Mouse (Mus musculus) limb, embryonic 13.5 days (tissue): ENCODE measurements around the gene Zfp13. TPM values are rescaled to one million over a fixed set of nuclear protein-coding genes. Genes with fewer than 3 reads are reported as not detected.

Source experiments
- ATAC-seq: fragments of 200-750 bp; cut with Nextera tagmentation; 2 replicates; pipeline ENCODE4 v1.8.0; 2017; ENCODE audit warnings: low read depth, moderate number of reproducible peaks, moderate TSS enrichment; ENCODE audit not compliant: low FRiP score
- H3K27ac ChIP-seq: fragments of 300-500 bp; sonication (generic); 2 replicates; pipeline ENCODE4 v1.5.1; 2015; ENCODE audit warnings: inconsistent platforms, mild to moderate bottlenecking, moderate library complexity
- H3K27me3 ChIP-seq: fragments of 300-500 bp; sonication (generic); 2 replicates; pipeline ENCODE4 v1.6.1; 2015; ENCODE audit warnings: mild to moderate bottlenecking, inconsistent platforms
- H3K36me3 ChIP-seq: fragments of 300-500 bp; sonication (generic); 2 replicates; pipeline ENCODE4 v1.6.1; 2015; ENCODE audit warnings: inconsistent platforms, mild to moderate bottlenecking, moderate library complexity
- H3K4me1 ChIP-seq: fragments of 300-500 bp; sonication (generic); 2 replicates; pipeline ENCODE4 v1.6.1; 2015; ENCODE audit warnings: inconsistent platforms
- H3K4me2 ChIP-seq: fragments of 300-500 bp; sonication (generic); replicated peaks from 2 replicates; pipeline ENCODE4 v1.6.1; 2015; ENCODE audit warnings: inconsistent platforms, mild to moderate bottlenecking, moderate library complexity
- H3K4me3 ChIP-seq: fragments of 300-500 bp; sonication (generic); 2 replicates; pipeline ENCODE4 v1.5.1; 2015; ENCODE audit warnings: moderate library complexity, mild to moderate bottlenecking, inconsistent platforms
- H3K9ac ChIP-seq: fragments of 300-500 bp; sonication (generic); 2 replicates; pipeline ENCODE4 v1.6.1; 2015; ENCODE audit warnings: mild to moderate bottlenecking, inconsistent platforms
- H3K9me3 ChIP-seq: fragments of 300-500 bp; sonication (generic); 2 replicates; pipeline ENCODE4 v1.6.1; 2016; ENCODE audit warnings: inconsistent platforms
- WGBS: fragments of 180-500 bp; shearing (Covaris S2); methylation state at CpG from one replicate; pipeline ENCODE4 v1.1.7; 2015; 5-methylcytosine and 5-hydroxymethylcytosine counted together
- polyA plus RNA-seq: library from polyadenylated mRNA; unstranded; fragments of >200 nt; fragmentation: Nextera tagmentation; extraction: Ambion mirVana; gene quantifications from 2 replicates; pipeline ENCODE4 v1.2.1, GENCODE M21; 2015

Zfp13 gene
- polyA plus RNA-seq = 19.9 and 22.2 TPM in 2 replicates

GRCm38 (mm10) chr17:23598582-23599552, at the start of gene Zfp13:
Gene Zfp13, minus strand, starts transcription at chr17:23599487.
- Histone ChIP-seq H3K36me3 (no peaks in the 10 kb centered on the region), H3K27ac (peak within 1 kb of the TSS; percentile 92), H3K9ac (peak within 1 kb of the TSS; percentile 70), H3K4me2 (peak within 1 kb of the TSS; percentile 76), H3K4me3 (peak within 1 kb of the TSS; percentile 48), H3K9me3 (no peaks in the 10 kb centered on the region), H3K27me3 (no peaks in the 10 kb centered on the region), H3K4me1 (peaks cover 25% of the 10 kb centered on the region)
- 9% methylated on average over 31 of the region's 31 CpGs for WGBS
- peak; percentile 96 for ATAC-seq

- Histone ChIP-seq H3K4me1 (peaks cover 9% of the 10 kb centered on the region; the same call in 1 of the 2 replicates), H3K36me3 (no peaks in the 10 kb centered on the region), H3K4me2 (no peak overlapping the region), H3K27me3 (peaks cover 40% of the 10 kb centered on the region), H3K4me3 (no peak overlapping the region), H3K9ac (no peak overlapping the region), H3K27ac (no peak overlapping the region), H3K9me3 (0 out of 2 replicates have a peak, but pooled peaks cover 4% of the 10 kb centered on the region)
- WGBS = 37% methylated on average over 10 of the region's 10 CpGs
- no peak for ATAC-seq
Measured at GRCm38 (mm10) chr17:23645894-23646293, 46.6 kb upstream of the Zfp13 start.

GRCm38 (mm10) chr17:23644613-23645495, 45.6 kb upstream of the Zfp13 start, which contains the start of gene Mmp25:
Gene Mmp25, minus strand, starts transcription at chr17:23645277.
- Histone ChIP-seq H3K4me2 (peak within 1 kb of the TSS; percentile 79), H3K27me3 (peaks cover 40% of the 10 kb centered on the region), H3K36me3 (no peaks in the 10 kb centered on the region), H3K27ac (no peak within 1 kb of the TSS), H3K9me3 (0 out of 2 replicates have a peak, but pooled peaks cover 4% of the 10 kb centered on the region), H3K4me3 (peak within 1 kb of the TSS; percentile 49), H3K9ac (peak within 1 kb of the TSS; percentile 65), H3K4me1 (peaks cover 9% of the 10 kb centered on the region; the same call in 1 of the 2 replicates)
- WGBS = under 1% methylated on average over 58 of the region's 58 CpGs
- peak; percentile 33 for ATAC-seq

GRCm38 (mm10) chr17:23631241-23631640, 32.0 kb upstream of the Zfp13 start:
- H3K27ac ChIP-seq = no peak overlapping the region
- 86% methylated on average over 8 of the region's 8 CpGs for WGBS
- no peaks in the 10 kb centered on the region for H3K4me1 ChIP-seq
- H3K27me3 ChIP-seq = peaks cover 2% of the 10 kb centered on the region; the same call in 1 of the 2 replicates
- no peak overlapping the region for H3K4me3 ChIP-seq
- no peaks in the 10 kb centered on the region for H3K9me3 ChIP-seq
- ATAC-seq = no peak
- H3K4me2 ChIP-seq = no peak overlapping the region
- H3K9ac ChIP-seq = no peak overlapping the region
- no peaks in the 10 kb centered on the region for H3K36me3 ChIP-seq

- Histone ChIP-seq H3K27ac (no peak overlapping the region), H3K36me3 (no peaks in the 10 kb centered on the region), H3K9ac (peak overlapping the region; percentile 48), H3K9me3 (no peaks in the 10 kb centered on the region), H3K27me3 (peaks cover 2% of the 10 kb centered on the region; the same call in 1 of the 2 replicates), H3K4me1 (no peaks in the 10 kb centered on the region), H3K4me3 (peak overlapping the region; percentile 24), H3K4me2 (peak overlapping the region; percentile 60)
- peak; percentile 88 for ATAC-seq
- WGBS = 15% methylated on average over 22 of the region's 22 CpGs
Measured at GRCm38 (mm10) chr17:23630195-23631020, 31.1 kb upstream of the Zfp13 start.

GRCm38 (mm10) chr17:23627813-23628212, 28.5 kb upstream of the Zfp13 start:
- 33% methylated on average over 7 of the region's 7 CpGs for WGBS
- Histone ChIP-seq H3K9me3 (no peaks in the 10 kb centered on the region), H3K36me3 (no peaks in the 10 kb centered on the region), H3K27me3 (peaks cover 5% of the 10 kb centered on the region; the same call in 1 of the 2 replicates), H3K4me3 (no peak overlapping the region), H3K9ac (no peak overlapping the region), H3K4me2 (no peak overlapping the region), H3K4me1 (no peaks in the 10 kb centered on the region), H3K27ac (no peak overlapping the region)
- ATAC-seq = no peak

GRCm38 (mm10) chr17:23620351-23620750, 21.1 kb upstream of the Zfp13 start:
- Histone ChIP-seq H3K9ac (no peak overlapping the region), H3K9me3 (no peaks in the 10 kb centered on the region), H3K4me2 (no peak overlapping the region), H3K36me3 (no peaks in the 10 kb centered on the region), H3K27me3 (peaks cover 24% of the 10 kb centered on the region), H3K4me3 (no peak overlapping the region), H3K4me1 (no peaks in the 10 kb centered on the region), H3K27ac (no peak overlapping the region)
- ATAC-seq = no peak
- 79% methylated on average over 7 of the region's 7 CpGs for WGBS

- H3K9ac ChIP-seq = no peak overlapping the region
- no peaks in the 10 kb centered on the region for H3K4me1 ChIP-seq
- no peak for ATAC-seq
- H3K4me3 ChIP-seq = no peak overlapping the region
- no peak overlapping the region for H3K27ac ChIP-seq
- peaks cover 21% of the 10 kb centered on the region for H3K27me3 ChIP-seq
- H3K4me2 ChIP-seq = no peak overlapping the region
- WGBS = 59% methylated on average over 9 of the region's 9 CpGs
- no peaks in the 10 kb centered on the region for H3K9me3 ChIP-seq
- H3K36me3 ChIP-seq = no peaks in the 10 kb centered on the region
Measured at GRCm38 (mm10) chr17:23617087-23617486, 17.8 kb upstream of the Zfp13 start.

GRCm38 (mm10) chr17:23610361-23610800, 11.1 kb upstream of the Zfp13 start:
- WGBS = 82% methylated on average over 28 of the region's 28 CpGs
- no peaks in the 10 kb centered on the region for H3K36me3 ChIP-seq
- H3K4me1 ChIP-seq = no peaks in the 10 kb centered on the region
- H3K4me2 ChIP-seq = no peak overlapping the region
- H3K27me3 ChIP-seq = no peaks in the 10 kb centered on the region
- no peak overlapping the region for H3K4me3 ChIP-seq
- ATAC-seq = peak; percentile 57; the same call in 1 of the 2 replicates
- no peak overlapping the region for H3K9ac ChIP-seq
- H3K9me3 ChIP-seq = no peaks in the 10 kb centered on the region
- H3K27ac ChIP-seq = no peak overlapping the region

- Histone ChIP-seq H3K36me3 (no peaks in the 10 kb centered on the region), H3K27ac (no peak overlapping the region), H3K27me3 (no peaks in the 10 kb centered on the region), H3K4me2 (no peak overlapping the region), H3K4me3 (no peak overlapping the region), H3K9ac (no peak overlapping the region; the same call in 1 of the 2 replicates), H3K4me1 (no peaks in the 10 kb centered on the region), H3K9me3 (no peaks in the 10 kb centered on the region)
- no peak for ATAC-seq
- WGBS = 93% methylated on average over 24 of the region's 24 CpGs
Measured at GRCm38 (mm10) chr17:23609612-23610011, 10.3 kb upstream of the Zfp13 start.

GRCm38 (mm10) chr17:23605220-23605619, 5.9 kb upstream of the Zfp13 start:
- Histone ChIP-seq H3K9me3 (no peaks in the 10 kb centered on the region), H3K27ac (no peak overlapping the region), H3K4me1 (peaks cover 17% of the 10 kb centered on the region), H3K4me2 (no peak overlapping the region), H3K36me3 (no peaks in the 10 kb centered on the region), H3K9ac (no peak overlapping the region), H3K4me3 (no peak overlapping the region), H3K27me3 (no peaks in the 10 kb centered on the region)
- WGBS = 85% methylated on average over 8 of the region's 8 CpGs
- ATAC-seq = no peak
